Mouse (Mus musculus) midbrain, embryonic 11.5 days (tissue): ENCODE data around the gene Igf1r. TPM values are rescaled to one million over a fixed set of nuclear protein-coding genes. Genes with fewer than 3 reads are reported as not detected.

Source experiments
- ATAC-seq: fragments of 200-750 bp; cut with Nextera tagmentation; 2 replicates; pipeline ENCODE4 v1.8.0; 2017; ENCODE audit warnings: moderate TSS enrichment, moderate library complexity; ENCODE audit not compliant: low FRiP score
- DNase-seq: peaks from one replicate; pipeline ENCODE4 v3.0.0; 2015; ENCODE audit warnings: low spot score; ENCODE audit errors: missing footprints
- H3K27ac ChIP-seq: fragments of 300-500 bp; sonication (generic); 2 replicates; pipeline ENCODE4 v1.5.1; 2014; ENCODE audit warnings: low read depth, low read length
- H3K27me3 ChIP-seq: fragments of 300-500 bp; sonication (generic); 2 replicates; pipeline ENCODE4 v1.6.1; 2014; ENCODE audit warnings: mild to moderate bottlenecking, low read length, moderate library complexity, mixed read lengths; ENCODE audit not compliant: control insufficient read depth, insufficient read depth
- H3K36me3 ChIP-seq: fragments of 300-500 bp; sonication (generic); 2 replicates; pipeline ENCODE4 v1.6.1; 2014; ENCODE audit warnings: mild to moderate bottlenecking, low read length, moderate library complexity, mixed read lengths; ENCODE audit not compliant: control insufficient read depth, insufficient read depth
- H3K4me1 ChIP-seq: fragments of 300-500 bp; sonication (generic); 2 replicates; pipeline ENCODE4 v1.6.1; 2014; ENCODE audit warnings: low read length; ENCODE audit not compliant: control insufficient read depth, insufficient read depth
- H3K4me2 ChIP-seq: fragments of 300-500 bp; sonication (generic); 2 replicates; pipeline ENCODE4 v1.6.1; 2014; ENCODE audit warnings: mild to moderate bottlenecking, moderate library complexity
- H3K4me3 ChIP-seq: fragments of 300-500 bp; sonication (generic); 2 replicates; pipeline ENCODE4 v1.5.1; 2014; ENCODE audit warnings: low read depth, low read length
- H3K9ac ChIP-seq: fragments of 300-500 bp; sonication (generic); 2 replicates; pipeline ENCODE4 v1.6.1; 2014; ENCODE audit warnings: low read length
- H3K9me3 ChIP-seq: fragments of 300-500 bp; sonication (generic); 2 replicates; pipeline ENCODE4 v1.6.1; 2016; ENCODE audit warnings: low read length; ENCODE audit not compliant: control insufficient read depth
- WGBS: fragments of 180-500 bp; shearing (Covaris S2); extraction: QIAGEN DNeasy Blood & Tissue Kit; methylation state at CpG from one replicate; pipeline ENCODE4 v1.1.7; 2014; 5-methylcytosine and 5-hydroxymethylcytosine counted together
- polyA plus RNA-seq: library from polyadenylated mRNA; unstranded; fragments of >200 nt; fragmentation: Nextera tagmentation; extraction: Ambion mirVana; gene quantifications from 2 replicates; pipeline ENCODE4 v1.2.1, GENCODE M21; 2014

Gene Igf1r
- polyA plus RNA-seq, 1 experiment from 2014 or later = 20.0 TPM

DNA sequence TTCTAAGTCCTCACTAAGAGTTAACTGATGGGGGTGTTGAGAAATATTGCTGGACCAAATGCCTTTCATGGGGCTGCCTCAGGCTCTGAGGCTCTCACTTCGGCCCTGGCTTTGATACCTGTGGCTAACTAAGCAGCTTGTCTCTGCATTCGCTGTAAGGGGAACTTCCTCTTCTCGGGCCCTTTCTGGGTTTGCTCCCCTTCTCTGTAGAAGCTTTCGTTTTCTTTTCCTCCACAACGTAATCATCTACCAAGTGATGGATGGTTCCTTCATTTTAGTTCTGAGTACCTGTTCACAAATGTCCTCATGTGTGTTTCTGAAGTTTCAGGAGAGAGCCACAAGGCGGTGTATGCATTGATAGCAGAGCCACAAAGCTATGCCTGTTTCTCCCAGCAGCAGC, 256.4 kb downstream of the Igf1r start:
- Histone ChIP-seq H3K9me3 (no peaks in the 10 kb centered on the region), H3K9ac (no peak overlapping the region), H3K4me3 (no peak overlapping the region), H3K4me1 (no peaks in the 10 kb centered on the region), H3K27ac (no peak overlapping the region), H3K27me3 (no peaks in the 10 kb centered on the region), H3K36me3 (peaks cover 12% of the 10 kb centered on the region; the same call in 1 of the 2 replicates), H3K4me2 (no peak overlapping the region)
- ATAC-seq (no peak), DNase-seq (no peak)
- WGBS = 92% methylated on average over 6 of the region's 6 CpGs

DNA sequence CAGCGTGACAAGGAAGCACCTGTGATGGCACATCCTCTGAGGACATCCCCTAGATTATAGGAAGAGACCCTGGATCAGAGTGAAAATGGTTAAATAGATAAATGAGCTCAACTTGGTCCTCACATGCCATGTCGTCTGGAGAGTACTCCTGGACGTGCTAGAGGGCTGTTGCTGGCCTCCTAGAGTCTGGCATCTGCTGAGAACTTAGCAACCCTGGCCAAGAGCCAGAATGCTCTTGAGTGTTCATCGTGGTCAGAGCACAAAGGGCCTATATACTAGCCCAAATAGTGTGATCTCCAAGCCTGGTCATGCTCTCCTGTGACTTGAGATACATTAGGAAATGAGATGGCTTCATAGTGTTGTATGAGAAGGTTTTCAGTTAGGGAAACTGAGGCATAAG, 257.8 kb downstream of the Igf1r start:
- Histone ChIP-seq H3K4me3 (no peak overlapping the region), H3K36me3 (peaks cover 18% of the 10 kb centered on the region; the same call in 1 of the 2 replicates), H3K9ac (no peak overlapping the region), H3K27me3 (no peaks in the 10 kb centered on the region), H3K27ac (no peak overlapping the region), H3K9me3 (no peaks in the 10 kb centered on the region), H3K4me1 (no peaks in the 10 kb centered on the region), H3K4me2 (no peak overlapping the region)
- 90% methylated on average over 4 of the region's 4 CpGs for WGBS
- DNase-seq (no peak), ATAC-seq (no peak)

DNA sequence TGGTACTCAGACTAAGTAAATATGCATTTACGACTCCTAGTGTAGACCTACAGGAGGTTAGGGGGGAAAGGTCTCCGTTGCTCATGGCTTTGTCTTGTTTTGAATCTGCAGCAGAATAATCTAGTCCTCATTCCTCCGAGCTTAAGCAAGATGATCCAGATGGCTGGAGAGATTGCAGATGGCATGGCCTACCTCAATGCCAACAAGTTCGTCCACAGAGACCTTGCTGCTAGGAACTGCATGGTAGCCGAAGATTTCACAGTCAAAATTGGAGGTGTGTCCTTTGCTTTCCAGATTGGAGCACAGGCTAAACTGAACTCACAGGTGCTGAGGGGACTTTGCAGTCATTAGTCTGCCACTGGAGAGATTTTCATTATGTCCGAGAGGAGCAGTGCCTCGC, 259.3 kb downstream of the Igf1r start:
- 91% methylated on average over 7 of the region's 7 CpGs for whole genome bisulfite sequencing
- Histone ChIP-seq H3K27me3 (no peaks in the 10 kb centered on the region), H3K9ac (no peak overlapping the region), H3K9me3 (no peaks in the 10 kb centered on the region), H3K4me3 (no peak overlapping the region), H3K36me3 (peaks cover 26% of the 10 kb centered on the region), H3K4me2 (no peak overlapping the region), H3K27ac (no peak overlapping the region), H3K4me1 (no peaks in the 10 kb centered on the region)
- DNase-seq (no peak), ATAC-seq (no peak)

DNA sequence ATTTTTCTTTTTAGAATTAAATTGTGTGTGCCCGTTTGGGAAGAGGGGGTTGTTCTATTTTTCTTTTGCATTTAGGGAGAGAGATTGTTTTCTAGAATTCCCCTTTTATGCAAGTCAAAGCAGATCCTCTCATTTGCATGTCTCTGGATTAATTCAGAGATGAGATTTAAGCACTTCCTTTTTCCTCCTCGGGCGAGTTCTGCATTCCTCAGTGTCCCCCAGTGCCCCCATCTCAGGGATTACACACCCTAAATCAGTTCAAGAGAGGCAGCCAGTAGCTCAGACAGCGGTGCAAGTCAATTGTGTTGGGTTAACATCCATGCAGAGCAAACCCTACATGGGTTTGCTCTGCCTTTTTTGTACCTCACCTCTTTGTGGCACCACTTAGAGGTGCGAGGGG, 261.2 kb downstream of the Igf1r start:
- H3K27me3 ChIP-seq = no peaks in the 10 kb centered on the region
- H3K9me3 ChIP-seq = no peaks in the 10 kb centered on the region
- DNase-seq = no peak
- H3K4me3 ChIP-seq = no peak overlapping the region
- no peak overlapping the region for H3K27ac ChIP-seq
- H3K9ac ChIP-seq = no peak overlapping the region
- no peaks in the 10 kb centered on the region for H3K4me1 ChIP-seq
- WGBS = 64% methylated on average over 5 of the region's 5 CpGs
- H3K4me2 ChIP-seq = no peak overlapping the region
- peaks cover 26% of the 10 kb centered on the region for H3K36me3 ChIP-seq
- no peak for ATAC-seq

DNA sequence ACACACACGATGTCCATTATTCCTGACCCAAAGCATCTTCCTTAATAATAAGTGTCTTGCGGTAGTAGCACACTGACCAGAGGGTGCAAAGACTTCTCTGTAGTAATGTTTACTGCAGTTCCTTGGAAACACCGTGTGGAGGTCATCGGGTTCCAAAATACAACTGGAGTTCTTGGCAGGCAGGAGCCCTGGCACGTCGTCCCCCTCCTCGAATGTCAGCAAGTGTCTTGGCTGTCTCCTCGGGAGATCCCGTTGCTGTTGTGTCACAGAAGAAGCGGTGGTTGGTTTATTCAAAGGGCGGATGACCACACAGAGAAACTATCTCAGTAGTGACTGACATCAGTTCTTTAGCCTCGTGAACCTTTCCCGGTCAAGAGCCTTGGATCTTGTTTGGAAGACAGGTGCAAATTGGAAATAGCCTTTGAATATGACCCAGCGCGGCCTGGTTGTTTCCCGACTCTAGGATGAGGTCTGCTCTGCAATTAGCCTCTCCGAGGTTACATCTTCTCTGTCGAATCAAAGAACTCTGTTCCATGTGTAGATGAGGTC, 263.0 kb downstream of the Igf1r start:
- Histone ChIP-seq H3K4me2 (no peak overlapping the region), H3K27me3 (no peaks in the 10 kb centered on the region), H3K9me3 (no peaks in the 10 kb centered on the region), H3K4me3 (no peak overlapping the region), H3K27ac (no peak overlapping the region), H3K36me3 (peaks cover 27% of the 10 kb centered on the region), H3K9ac (no peak overlapping the region), H3K4me1 (no peaks in the 10 kb centered on the region)
- no peak for ATAC-seq
- 93% methylated on average over 18 of the region's 18 CpGs for WGBS
- no peak for DNase-seq

DNA sequence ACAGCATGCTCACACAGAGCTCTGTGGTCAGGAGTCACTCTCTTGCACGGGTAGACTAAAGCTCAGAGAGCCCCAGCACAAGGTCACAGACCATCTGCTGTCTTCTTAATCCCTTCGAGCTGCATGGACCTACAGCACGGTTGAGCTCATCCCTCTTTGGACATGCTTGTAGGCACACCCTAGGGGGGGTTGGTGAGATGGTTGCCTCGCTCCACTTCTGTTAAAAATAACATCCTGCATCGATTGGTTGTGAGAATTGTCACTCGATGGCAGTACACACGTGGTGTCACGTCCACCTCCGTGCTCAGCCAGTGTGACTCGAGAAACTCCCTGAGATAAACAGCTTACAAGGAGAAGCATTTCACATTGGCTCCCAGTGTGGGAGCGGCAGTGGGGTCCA, 266.3 kb downstream of the Igf1r start:
- ATAC-seq = no peak
- Histone ChIP-seq H3K9me3 (no peaks in the 10 kb centered on the region), H3K36me3 (peaks cover 27% of the 10 kb centered on the region), H3K4me1 (no peaks in the 10 kb centered on the region), H3K27me3 (no peaks in the 10 kb centered on the region), H3K27ac (no peak overlapping the region), H3K9ac (no peak overlapping the region), H3K4me3 (no peak overlapping the region), H3K4me2 (no peak overlapping the region)
- WGBS = 89% methylated on average over 11 of the region's 11 CpGs
- no peak for DNase-seq

DNA sequence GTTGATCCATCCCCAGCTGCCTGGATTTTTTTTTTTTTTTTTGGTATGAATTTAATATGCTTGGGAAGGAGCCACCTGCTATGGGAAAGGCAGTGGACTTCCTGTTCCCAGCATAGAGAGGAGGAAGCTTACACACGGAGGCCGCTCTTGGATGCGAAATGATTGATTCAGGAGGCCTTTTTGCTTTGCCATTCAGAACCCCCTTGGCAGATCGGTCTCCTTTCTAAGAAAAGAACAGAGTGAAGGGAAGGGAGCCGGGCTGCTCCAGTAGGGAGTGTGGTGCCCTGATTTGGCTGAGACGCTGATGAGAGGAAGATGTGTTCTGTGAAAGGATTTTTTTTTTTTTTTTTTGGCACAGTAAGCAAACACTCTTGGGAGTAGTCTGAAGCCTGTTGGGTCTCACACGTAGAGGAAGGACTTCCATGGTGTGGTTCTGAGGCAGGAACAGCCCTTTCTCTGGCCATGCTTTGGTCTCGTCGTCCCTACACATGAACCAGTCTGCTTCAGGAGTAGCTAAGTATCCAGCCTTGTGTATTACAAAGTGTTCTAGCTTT, 269.1 kb downstream of the Igf1r start:
- Histone ChIP-seq H3K27me3 (no peaks in the 10 kb centered on the region), H3K27ac (no peak overlapping the region), H3K9ac (no peak overlapping the region), H3K36me3 (peaks cover 15% of the 10 kb centered on the region), H3K4me1 (no peaks in the 10 kb centered on the region), H3K4me3 (no peak overlapping the region), H3K9me3 (no peaks in the 10 kb centered on the region), H3K4me2 (no peak overlapping the region)
- ATAC-seq (no peak), DNase-seq (no peak)
- WGBS = 90% methylated on average over 9 of the region's 9 CpGs

DNA sequence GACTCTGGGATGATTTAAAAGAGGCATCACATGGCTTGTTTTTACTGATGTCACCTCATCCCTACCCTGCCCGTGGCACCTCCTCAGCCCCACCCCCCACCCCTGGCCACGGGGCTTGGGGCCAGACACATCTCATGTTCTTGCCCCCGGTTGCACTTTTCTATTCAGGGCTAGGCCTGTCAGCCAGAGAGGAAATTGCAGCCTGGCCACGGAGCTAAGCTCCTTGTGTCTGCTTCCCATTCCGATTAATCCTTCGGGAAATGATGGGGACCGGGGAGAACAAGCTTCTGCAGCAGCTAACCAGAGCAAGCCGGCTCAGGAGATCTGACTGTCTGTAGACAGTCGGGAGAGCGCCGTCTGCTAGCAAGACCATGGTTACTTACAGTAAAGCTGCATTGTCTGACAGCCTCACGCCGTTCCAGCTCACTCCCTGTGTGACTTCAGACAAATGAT, 270.8 kb downstream of the Igf1r start:
- H3K27ac ChIP-seq = no peak overlapping the region
- H3K4me3 ChIP-seq = no peak overlapping the region
- H3K27me3 ChIP-seq = no peaks in the 10 kb centered on the region
- H3K4me1 ChIP-seq = peaks cover 5% of the 10 kb centered on the region
- DNase-seq (no peak), ATAC-seq (no peak)
- peaks cover 9% of the 10 kb centered on the region for H3K36me3 ChIP-seq
- H3K9me3 ChIP-seq = no peaks in the 10 kb centered on the region
- H3K9ac ChIP-seq = no peak overlapping the region
- no peak overlapping the region for H3K4me2 ChIP-seq
- WGBS = 63% methylated on average over 13 of the region's 13 CpGs

DNA sequence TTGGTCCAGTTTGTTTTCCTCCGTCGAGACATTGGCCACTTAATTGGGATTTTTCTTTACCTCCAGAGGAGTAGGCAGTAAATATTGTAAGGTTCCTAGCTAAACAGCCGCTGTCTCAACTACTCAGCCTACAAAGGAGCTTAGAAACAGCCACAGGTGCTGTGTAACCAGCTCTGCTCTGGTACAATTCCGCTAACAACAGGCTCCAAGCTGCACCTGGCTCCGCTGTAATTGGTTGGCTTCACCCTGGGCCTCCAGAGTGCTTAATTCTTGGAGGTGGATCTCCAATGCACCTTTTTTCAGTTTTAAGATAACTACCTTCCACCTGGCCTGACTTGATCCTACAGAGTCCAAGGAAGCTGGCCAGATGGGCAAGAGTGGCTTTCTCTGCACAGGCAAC, 271.4 kb downstream of the Igf1r start:
- DNase-seq = no peak
- 93% methylated on average over 5 of the region's 5 CpGs for WGBS
- no peak for ATAC-seq

More for the DNA sequence above, 271.4 kb downstream of the Igf1r start:
- H3K27me3 ChIP-seq = no peaks in the 10 kb centered on the region
- H3K4me2 ChIP-seq = no peak overlapping the region
- peaks cover 8% of the 10 kb centered on the region for H3K4me1 ChIP-seq
- no peak overlapping the region for H3K27ac ChIP-seq
- H3K9ac ChIP-seq = no peak overlapping the region
- H3K4me3 ChIP-seq = no peak overlapping the region
- H3K36me3 ChIP-seq = peaks cover 5% of the 10 kb centered on the region
- H3K9me3 ChIP-seq = no peaks in the 10 kb centered on the region
